Mouse (Mus musculus): ENCODE data around the gene Gtf2a1l.

GRCm38 (mm10) chr17:88755776-88756175 lies 87.3 kb downstream of the Gtf2a1l start:
- no peak for TF ChIP-seq POLR2A (IDR thresholded peaks at IDR 0.05; ENCODE audit: borderline replicate concordance, control insufficient read depth, low read depth, low read length)
- TF ChIP-seq CTCF (IDR thresholded peaks at IDR 0.05; ENCODE audit: control insufficient read depth, insufficient read depth, low read length): no peak
